Mouse (Mus musculus): ENCODE data around the gene Ptrh1. TPM values are rescaled to one million over a fixed set of nuclear protein-coding genes. Genes with fewer than 3 reads are reported as not detected.

Gene Ptrh1
- total and polyA plus RNA-seq, 3 experiments = 1.4 to 9.2 (median 4.6) TPM

- dilution Hi-C loops (cut with MboI; ENCODE audit: extremely low pct_ligation_motif_present, extremely low pct_unique_long_range_greater_than_20kb, low sequenced_read_pairs) = no loop called here
- peaks cover under 1 to 8% of the 10 kb centered on the region in 2 experiments; a peak in 2 of 4 replicates for H3K4me1 ChIP-seq (ENCODE audit: control insufficient read depth in 1 of 2, insufficient read depth in 2 of 2)
- H3K36me3 ChIP-seq (replicated peaks in 1 of 2; ENCODE audit: control insufficient read depth in 1 of 2, insufficient read depth in 1 of 2, low read length in 1 of 2) = peaks cover 54 to 93% of the 10 kb centered on the region in 2 experiments
- H3K27ac ChIP-seq (ENCODE audit: insufficient read depth, low read depth) = no peak overlapping the region
- no peak overlapping the region for H3K9ac ChIP-seq (ENCODE audit: insufficient read depth, low read depth)
- H3K27me3 ChIP-seq (replicated peaks) = no peaks in the 10 kb centered on the region
- in situ Hi-C loops (cut with MboI; ENCODE audit: low pct_ligation_motif_present, low pct_unique_long_range_greater_than_20kb, low sequenced_read_pairs) = no loop called here
- H3K9me3 ChIP-seq (replicated peaks; ENCODE audit: low read length) = no peaks in the 10 kb centered on the region
- TF ChIP-seq POLR2AphosphoS2 (IDR thresholded peaks at IDR 0.05; ENCODE audit: low read depth, low read length) (no peak), ETS1 (conservative IDR thresholded peaks at IDR 0.05; ENCODE audit: low read depth, low read length) (no peak), HCFC1 (IDR thresholded peaks at IDR 0.05; ENCODE audit: low read depth, low read length) (no peak), ZNF384 (IDR thresholded peaks at IDR 0.05; ENCODE audit: low read depth, low read length) (no peak), ZKSCAN1 (IDR thresholded peaks at IDR 0.05; ENCODE audit: borderline replicate concordance, low read depth, low read length) (no peak), MAZ (IDR thresholded peaks at IDR 0.05; ENCODE audit: low read depth, low read length) (no peak), E2F4 (IDR thresholded peaks at IDR 0.05; ENCODE audit: insufficient replicate concordance, low read depth, low read length) (no peak), PAX5 (IDR thresholded peaks at IDR 0.05; ENCODE audit: low read length) (no peak), TBP (conservative IDR thresholded peaks at IDR 0.05; ENCODE audit: low read depth, low read length) (no peak), POLR2A (IDR thresholded peaks at IDR 0.05; ENCODE audit: low read depth, low read length) (no peak), UBTF (IDR thresholded peaks at IDR 0.05; ENCODE audit: low read depth, low read length) (no peak), USF2 (conservative IDR thresholded peaks at IDR 0.05; ENCODE audit: low read depth, low read length) (no peak), GABPA (IDR thresholded peaks at IDR 0.05; ENCODE audit: insufficient replicate concordance, low read depth, low read length) (no peak)
- no peaks in the 10 kb centered on the region for H3K79me2 ChIP-seq (replicated peaks; ENCODE audit: control insufficient read depth, extremely low read depth, insufficient read depth, poor library complexity, severe bottlenecking)
- H3K4me2 ChIP-seq (ENCODE audit: insufficient read depth, low read depth, poor library complexity, severe bottlenecking) = no peak overlapping the region
- H3K4me3 ChIP-seq (replicated peaks in 1 of 3; ENCODE audit: low read depth in 2 of 3, low read length in 2 of 3, poor library complexity in 1 of 3) = no peak overlapping the region
- DNase-seq (ENCODE audit: extremely low read depth) = no peak
Observed at GRCm38 (mm10) chr2:32741273-32742172, 34.1 kb upstream of the Ptrh1 start.

GRCm38 (mm10) chr2:32742173-32742531 is 33.4 kb upstream of the Ptrh1 start:
- Histone ChIP-seq H3K9me3 (replicated peaks; ENCODE audit: low read length) (no peaks in the 10 kb centered on the region), H3K27ac (ENCODE audit: insufficient read depth, low read depth) (no peak overlapping the region), H3K4me2 (ENCODE audit: insufficient read depth, low read depth, poor library complexity, severe bottlenecking) (no peak overlapping the region), H3K9ac (ENCODE audit: insufficient read depth, low read depth) (no peak overlapping the region), H3K27me3 (replicated peaks) (no peaks in the 10 kb centered on the region), H3K4me3 (replicated peaks in 1 of 3; ENCODE audit: low read depth in 2 of 3, low read length in 2 of 3, poor library complexity in 1 of 3) (no peak overlapping the region), H3K79me2 (replicated peaks; ENCODE audit: control insufficient read depth, extremely low read depth, insufficient read depth, poor library complexity, severe bottlenecking) (no peaks in the 10 kb centered on the region), H3K36me3 (replicated peaks in 1 of 2; ENCODE audit: control insufficient read depth in 1 of 2, insufficient read depth in 1 of 2, low read length in 1 of 2) (peaks cover 61 to 93% of the 10 kb centered on the region in 2 experiments), H3K4me1 (ENCODE audit: control insufficient read depth in 1 of 2, insufficient read depth in 2 of 2) (peaks cover 0 to 3% of the 10 kb centered on the region in 2 experiments; a peak in 1 of 4 replicates)
- no peak for TF ChIP-seq EP300 (IDR thresholded peaks at IDR 0.05; ENCODE audit: low read length)
- no peak for TF ChIP-seq TCF12 (IDR thresholded peaks at IDR 0.05; ENCODE audit: low read depth, low read length)
- no peak for TF ChIP-seq ZNF384 (IDR thresholded peaks at IDR 0.05; ENCODE audit: low read depth, low read length)
- in situ Hi-C loops (cut with MboI; ENCODE audit: low pct_ligation_motif_present, low pct_unique_long_range_greater_than_20kb, low sequenced_read_pairs) (no loop called here), dilution Hi-C loops (cut with MboI; ENCODE audit: extremely low pct_ligation_motif_present, extremely low pct_unique_long_range_greater_than_20kb, low sequenced_read_pairs) (no loop called here)
- DNase-seq (ENCODE audit: extremely low read depth) = no peak

Data from CH12.LX (cell line).